In genomic region chr4:125105354-125105753, GRCm38 (mm10) we compare ENCODE assay signal across 27 mouse cellular contexts. TPM values are rescaled to one million over a fixed set of nuclear protein-coding genes. Genes with fewer than 3 reads are reported as not detected.
DNase-seq lines count a peak whose midpoint lies in the region; ATAC-seq and TF ChIP-seq lines count a peak whose summit lies in the region.
"Had no signal": no experiment of that assay in that cellular context is flagged by ENCODE, and none has a peak within 500 bp of the region (broad histone marks: within the 10 kb centered on the region; RNA-seq: fewer than 3 reads in every experiment).

No protein-coding gene starts in this region.

- H3K27ac ChIP-seq in heart, embryonic 12.5 days (ENCODE audit: poor library complexity, severe bottlenecking): peak overlapping the region; percentile 50; the same call in 1 of the 2 replicates
- H3K27ac ChIP-seq in heart, adult 2 months: no peak overlapping the region
- no peak overlapping the region for H3K27ac ChIP-seq in heart, embryonic 15.5 days
- no peak overlapping the region for H3K27ac ChIP-seq in stomach, postnatal 0 days (replicated peaks)
- H3K27ac ChIP-seq: forebrain, embryonic 10.5 days; forebrain, embryonic 13.5 days; gastrocnemius, adult 2 months; hindbrain, embryonic 12.5 days; hindbrain, embryonic 15.5 days had no signal

- H3K9me3 ChIP-seq in heart, embryonic 12.5 days (replicated peaks): no peaks in the 10 kb centered on the region
- H3K9me3 ChIP-seq in heart, embryonic 15.5 days (replicated peaks): no peaks in the 10 kb centered on the region
- H3K9me3 ChIP-seq in stomach, postnatal 0 days (ENCODE audit: control insufficient read depth, low read length): no peaks in the 10 kb centered on the region
- H3K9me3 ChIP-seq: forebrain, embryonic 10.5 days; forebrain, embryonic 13.5 days; hindbrain, embryonic 12.5 days; hindbrain, embryonic 15.5 days had no signal

- H3K9ac ChIP-seq in heart, embryonic 12.5 days: no peak overlapping the region
- no peak overlapping the region for H3K9ac ChIP-seq in heart, adult 2 months (ENCODE audit: low read depth, low read length)
- no peak overlapping the region for H3K9ac ChIP-seq in heart, embryonic 15.5 days
- no peak overlapping the region for H3K9ac ChIP-seq in stomach, postnatal 0 days (ENCODE audit: low read length)
- H3K9ac ChIP-seq: forebrain, embryonic 13.5 days; forebrain, postnatal 0 days; hindbrain, embryonic 12.5 days; hindbrain, embryonic 15.5 days had no signal

- intact Hi-C loops in heart, adult 2 months (cut with DNase I): no loop called here
- intact Hi-C loops in heart, postnatal 10 days (cut with DNase I): no loop called here

- TF ChIP-seq EP300 in heart, adult 2 months (IDR thresholded peaks at IDR 0.05; ENCODE audit: insufficient read depth, low read depth, low read length): no peak
- no peak for TF ChIP-seq EP300 in stomach, postnatal 0 days (optimal IDR thresholded peaks at IDR 0.05)

- no peaks in the 10 kb centered on the region for H3K79me2 ChIP-seq in heart, adult 2 months (replicated peaks; ENCODE audit: control insufficient read depth, insufficient read depth, low read length)

- peaks cover 12% of the 10 kb centered on the region for H3K4me1 ChIP-seq in heart, embryonic 12.5 days (replicated peaks)
- no peaks in the 10 kb centered on the region for H3K4me1 ChIP-seq in heart, adult 2 months (ENCODE audit: control insufficient read depth, insufficient read depth, low read length)
- H3K4me1 ChIP-seq in heart, embryonic 15.5 days (replicated peaks): no peaks in the 10 kb centered on the region
- H3K4me1 ChIP-seq in stomach, postnatal 0 days (replicated peaks; ENCODE audit: control insufficient read depth, insufficient read depth): no peaks in the 10 kb centered on the region
- H3K4me1 ChIP-seq: forebrain, embryonic 13.5 days; hindbrain, embryonic 12.5 days; hindbrain, embryonic 15.5 days had no signal

- 59% methylated on average over 9 of the region's 9 CpGs for WGBS in heart, embryonic 12.5 days
- WGBS in heart, adult 2 months: 81% methylated on average over 9 of the region's 9 CpGs
- 71% methylated on average over 9 of the region's 9 CpGs for WGBS in heart, embryonic 15.5 days
- WGBS in stomach, postnatal 0 days: 79% methylated on average over 9 of the region's 9 CpGs

- no peak overlapping the region for H3K4me2 ChIP-seq in heart, embryonic 12.5 days
- H3K4me2 ChIP-seq in heart, embryonic 15.5 days: no peak overlapping the region
- no peak overlapping the region for H3K4me2 ChIP-seq in stomach, postnatal 0 days (replicated peaks; ENCODE audit: low read depth)
- H3K4me2 ChIP-seq: forebrain, embryonic 13.5 days; hindbrain, embryonic 12.5 days; hindbrain, embryonic 15.5 days had no signal

- no peaks in the 10 kb centered on the region for H3K27me3 ChIP-seq in heart, embryonic 12.5 days (replicated peaks)
- H3K27me3 ChIP-seq in heart, adult 2 months (ENCODE audit: control insufficient read depth, insufficient read depth, low read length): no peaks in the 10 kb centered on the region
- no peaks in the 10 kb centered on the region for H3K27me3 ChIP-seq in heart, embryonic 15.5 days
- no peaks in the 10 kb centered on the region for H3K27me3 ChIP-seq in stomach, postnatal 0 days (ENCODE audit: control insufficient read depth, insufficient read depth, low read length)
- H3K27me3 ChIP-seq: forebrain, embryonic 13.5 days; hindbrain, embryonic 12.5 days; hindbrain, embryonic 15.5 days had no signal

- ATAC-seq in heart, embryonic 12.5 days (ENCODE audit: insufficient number of reproducible peaks, low FRiP score): 0 out of 2 replicates have a peak, but pooled peaks have one; percentile 15
- ATAC-seq in heart, embryonic 15.5 days (replicated peaks; ENCODE audit: insufficient number of reproducible peaks, insufficient read depth, low FRiP score, low read depth): 0 out of 2 replicates have a peak, but pooled peaks have one; percentile 14
- peak; percentile 59; the same call in 1 of the 2 replicates for ATAC-seq in stomach, postnatal 0 days (ENCODE audit: low FRiP score, low TSS enrichment)
- ATAC-seq: CD4-positive, CD25-positive, alpha-beta regulatory T cell, adult 4 months; forebrain, embryonic 13.5 days; forebrain, postnatal 0 days; intestine, postnatal 0 days had no signal

- TF ChIP-seq CTCF in heart, adult 2 months (IDR thresholded peaks at IDR 0.05): no peak
- no peak for TF ChIP-seq CTCF in stomach, postnatal 0 days (IDR thresholded peaks at IDR 0.05; ENCODE audit: low read depth)

- H3K36me3 ChIP-seq in heart, embryonic 12.5 days: peaks cover 44% of the 10 kb centered on the region
- H3K36me3 ChIP-seq in heart, adult 2 months (ENCODE audit: control insufficient read depth, insufficient read depth, low read length): no peaks in the 10 kb centered on the region
- peaks cover 6% of the 10 kb centered on the region; the same call in 1 of the 2 replicates for H3K36me3 ChIP-seq in heart, embryonic 15.5 days
- H3K36me3 ChIP-seq in stomach, postnatal 0 days (ENCODE audit: control insufficient read depth, insufficient read depth, low read length): no peaks in the 10 kb centered on the region; the same call in 1 of the 2 replicates

- H3K4me3 ChIP-seq in heart, embryonic 12.5 days: no peak overlapping the region
- H3K4me3 ChIP-seq in heart, adult 2 months: no peak overlapping the region
- no peak overlapping the region for H3K4me3 ChIP-seq in heart, embryonic 15.5 days
- H3K4me3 ChIP-seq in stomach, postnatal 0 days (ENCODE audit: low read depth, low read length): no peak overlapping the region
- H3K4me3 ChIP-seq: forebrain, embryonic 10.5 days; forebrain, embryonic 13.5 days; gastrocnemius, adult 2 months; hindbrain, embryonic 12.5 days; hindbrain, embryonic 15.5 days had no signal

- no peak for DNase-seq in heart, adult 2 months
- no peak for DNase-seq in heart, postnatal 10 days
- DNase-seq in stomach, postnatal 0 days (ENCODE audit: low spot score): peak; percentile 41
- DNase-seq in kidney, postnatal 10 days: no peak
- DNase-seq: adrenal gland, postnatal 10 days; adrenal gland, postnatal 36 days; cerebellum, adult 18-20 months; cerebellum, adult 9-10 months; cerebellum, postnatal 14 days; forebrain, postnatal 0 days; gastrocnemius, adult 2 months; gastrocnemius, postnatal 14 days; heart, adult 11 months; heart, postnatal 14 days; kidney, adult 2 months had no signal

- TF ChIP-seq POLR2A in heart, adult 2 months (IDR thresholded peaks at IDR 0.05; ENCODE audit: insufficient read depth, low read depth, low read length): no peak

RNA-seq across cellular contexts. Expression of gene Meaf6, which starts 20.4 kb away (rescaled TPM):
- 48.7 and 53.3 TPM in 2 replicates for polyA plus RNA-seq in heart, embryonic 12.5 days (2016; fragmentation: Nextera tagmentation; extraction: Ambion mirVana)
- 10 to 100 TPM; 21.2 to 21.6 TPM for total RNA-seq in heart, adult 2 months (2021)
- polyA plus RNA-seq in heart, adult 2 months (2012; rRNA removed): 15.7 and 17.6 TPM in 2 replicates
- 36.7 and 38.0 TPM in 2 replicates for polyA plus RNA-seq in heart, embryonic 15.5 days (2015; fragmentation: Nextera tagmentation; extraction: Ambion mirVana)
- 10 to 100 TPM; 27.7 to 31.4 TPM for total RNA-seq in heart, postnatal 10 days (2021)
- polyA plus RNA-seq in stomach, postnatal 0 days (2015; fragmentation: Nextera tagmentation; extraction: Ambion mirVana): 28.3 and 28.4 TPM in 2 replicates

RNA-seq across cellular contexts. Expression of gene Zc3h12a, which starts 22.3 kb away (rescaled TPM):
- polyA plus RNA-seq in heart, embryonic 12.5 days (2016; fragmentation: Nextera tagmentation; extraction: Ambion mirVana): 0.80 and 1.3 TPM in 2 replicates
- total RNA-seq in heart, adult 2 months (2021): 1 to 10 TPM; 3.0 to 4.8 TPM
- polyA plus RNA-seq in heart, adult 2 months (2012; rRNA removed): 5.0 TPM in 2 replicates
- 0.59 and 0.96 TPM in 2 replicates for polyA plus RNA-seq in heart, embryonic 15.5 days (2015; fragmentation: Nextera tagmentation; extraction: Ambion mirVana)
- total RNA-seq in heart, postnatal 10 days (2021): 1 to 10 TPM; 1.8 to 3.1 TPM
- polyA plus RNA-seq in stomach, postnatal 0 days (2015; fragmentation: Nextera tagmentation; extraction: Ambion mirVana): 2.7 TPM in 2 replicates
- total RNA-seq: forebrain, postnatal 0 days had no signal

RNA-seq across cellular contexts. Expression of gene Snip1, which starts 38.9 kb away (rescaled TPM):
- polyA plus RNA-seq in heart, embryonic 12.5 days (2016; fragmentation: Nextera tagmentation; extraction: Ambion mirVana): 20.6 and 22.6 TPM in 2 replicates
- 1 to 10 TPM; 7.4 to 7.5 TPM for total RNA-seq in heart, adult 2 months (2021)
- polyA plus RNA-seq in heart, adult 2 months (2012; rRNA removed): 4.4 and 8.2 TPM in 2 replicates
- 16.1 and 20.1 TPM in 2 replicates for polyA plus RNA-seq in heart, embryonic 15.5 days (2015; fragmentation: Nextera tagmentation; extraction: Ambion mirVana)
- total RNA-seq in heart, postnatal 10 days (2021): 10 to 100 TPM; 10.8 to 11.6 TPM
- 13.0 and 13.6 TPM in 2 replicates for polyA plus RNA-seq in stomach, postnatal 0 days (2015; fragmentation: Nextera tagmentation; extraction: Ambion mirVana)

RNA-seq across cellular contexts. Expression of gene Dnali1, which starts 39.9 kb away (rescaled TPM):
- 0.17 and 0.18 TPM in 2 replicates for polyA plus RNA-seq in heart, embryonic 12.5 days (2016; fragmentation: Nextera tagmentation; extraction: Ambion mirVana)
- total RNA-seq in heart, adult 2 months (2021): not detected
- polyA plus RNA-seq in heart, adult 2 months (2012; rRNA removed): 1.4 TPM in 1 of 2 replicates, not detected in the other
- 0.16 and 0.39 TPM in 2 replicates for polyA plus RNA-seq in heart, embryonic 15.5 days (2015; fragmentation: Nextera tagmentation; extraction: Ambion mirVana)
- total RNA-seq in heart, postnatal 10 days (2021): not detected
- 0.05 and 0.06 TPM in 2 replicates for polyA plus RNA-seq in stomach, postnatal 0 days (2015; fragmentation: Nextera tagmentation; extraction: Ambion mirVana)
- total RNA-seq: adrenal gland, adult 18-20 months; adrenal gland, postnatal 10 days; adrenal gland, postnatal 36 days; ES-E14; gastrocnemius, adult 2 months; gastrocnemius, postnatal 14 days; gastrocnemius, postnatal 4 days; hematopoietic stem cell, adult 5-6 weeks had no signal
- polyA plus RNA-seq: CD4-positive, CD25-positive, alpha-beta regulatory T cell, adult 4 months; intestine, postnatal 0 days had no signal
